Mouse (Mus musculus) megakaryocyte, embryonic 14.5 days (primary cell): ENCODE measurements around the gene S100a1.

Experiments
- FLI1 ChIP-seq: IDR thresholded peaks from 2 replicates; pipeline ENCODE4 v1.6.1; 2012; ENCODE audit warnings: low read length, inconsistent platforms, mixed read lengths
- GATA1 ChIP-seq: IDR thresholded peaks from 3 replicates; pipeline ENCODE4 v1.6.1; 2012; ENCODE audit warnings: mixed read lengths, low read length, inconsistent platforms, borderline replicate concordance

- TF ChIP-seq GATA1, result no peak
- no peak for TF ChIP-seq FLI1
These were observed 1.1 kb upstream of the S100a1 start for GRCm38 (mm10) chr3:90515242-90515641.
